Mouse (Mus musculus) neural tube, embryonic 11.5 days (tissue): ENCODE data around the gene Usp5. TPM values are rescaled to one million over a fixed set of nuclear protein-coding genes. Genes with fewer than 3 reads are reported as not detected.

Experiments used
- ATAC-seq: fragments of 200-750 bp; cut with Nextera tagmentation; 2 replicates; pipeline ENCODE4 v1.8.0; 2017; ENCODE audit warnings: moderate number of reproducible peaks, mild to moderate bottlenecking, moderate TSS enrichment, moderate library complexity; ENCODE audit not compliant: insufficient read depth, low FRiP score, low TSS enrichment
- DNase-seq: peaks from one replicate; pipeline ENCODE4 v3.0.0-alpha.2; 2015; ENCODE audit warnings: low spot score
- H3K27ac ChIP-seq: fragments of 300-500 bp; sonication (generic); 2 replicates; pipeline ENCODE4 v1.5.1; 2014; ENCODE audit warnings: low read depth, mild to moderate bottlenecking, low read length
- H3K27me3 ChIP-seq: fragments of 300-500 bp; sonication (generic); 2 replicates; pipeline ENCODE4 v1.6.1; 2014; ENCODE audit warnings: mild to moderate bottlenecking, low read length, mixed read lengths; ENCODE audit not compliant: control insufficient read depth, insufficient read depth
- H3K36me3 ChIP-seq: fragments of 300-500 bp; sonication (generic); 2 replicates; pipeline ENCODE4 v1.6.1; 2014; ENCODE audit warnings: mild to moderate bottlenecking, low read length, moderate library complexity, mixed read lengths; ENCODE audit not compliant: control insufficient read depth, insufficient read depth
- H3K4me1 ChIP-seq: fragments of 300-500 bp; sonication (generic); 2 replicates; pipeline ENCODE4 v1.6.1; 2014; ENCODE audit warnings: low read length, mixed read lengths; ENCODE audit not compliant: control insufficient read depth, insufficient read depth
- H3K4me2 ChIP-seq: fragments of 300-500 bp; sonication (generic); 2 replicates; pipeline ENCODE4 v1.6.1; 2014; ENCODE audit warnings: low read depth, mild to moderate bottlenecking, moderate library complexity
- H3K4me3 ChIP-seq: fragments of 300-500 bp; sonication (generic); 2 replicates; pipeline ENCODE4 v1.5.1; 2014; ENCODE audit warnings: low read depth, low read length
- H3K9ac ChIP-seq: fragments of 300-500 bp; sonication (generic); 2 replicates; pipeline ENCODE4 v1.6.1; 2014; ENCODE audit warnings: mild to moderate bottlenecking, low read length
- H3K9me3 ChIP-seq: fragments of 300-500 bp; sonication (generic); 2 replicates; pipeline ENCODE4 v1.6.1; 2016; ENCODE audit warnings: low read length; ENCODE audit not compliant: control insufficient read depth
- WGBS: fragments of 180-500 bp; shearing (Covaris S2); extraction: QIAGEN DNeasy Blood & Tissue Kit; methylation state at CpG from one replicate; pipeline ENCODE4 v1.1.7; 2014; 5-methylcytosine and 5-hydroxymethylcytosine counted together
- polyA plus RNA-seq: library from polyadenylated mRNA; unstranded; fragments of >200 nt; fragmentation: Nextera tagmentation; extraction: Ambion mirVana; gene quantifications from 2 replicates; pipeline ENCODE4 v1.2.1, GENCODE M21; 2014

Usp5 gene
- polyA plus RNA-seq, 1 experiment from 2014 or later = 174 TPM

GRCm38 (mm10) chr6:124861266-124861665 lies 32.0 kb upstream of the Usp5 start:
- 83% methylated on average over 19 of the region's 19 CpGs for WGBS
- ATAC-seq (no peak), DNase-seq (no peak)
- no peaks in the 10 kb centered on the region for H3K36me3 ChIP-seq
- H3K9ac ChIP-seq = no peak overlapping the region
- no peaks in the 10 kb centered on the region for H3K27me3 ChIP-seq
- peaks cover 25% of the 10 kb centered on the region for H3K4me1 ChIP-seq
- H3K4me2 ChIP-seq = no peak overlapping the region
- H3K27ac ChIP-seq = no peak overlapping the region
- no peak overlapping the region for H3K4me3 ChIP-seq
- H3K9me3 ChIP-seq = no peaks in the 10 kb centered on the region

- H3K9me3 ChIP-seq = no peaks in the 10 kb centered on the region
- no peak overlapping the region for H3K27ac ChIP-seq
- ATAC-seq = no peak
- H3K4me1 ChIP-seq = peaks cover 25% of the 10 kb centered on the region
- no peak for DNase-seq
- 90% methylated on average over 9 of the region's 9 CpGs for WGBS
- H3K4me2 ChIP-seq = no peak overlapping the region
- no peak overlapping the region for H3K4me3 ChIP-seq
- no peaks in the 10 kb centered on the region for H3K27me3 ChIP-seq
- no peak overlapping the region for H3K9ac ChIP-seq
- no peaks in the 10 kb centered on the region for H3K36me3 ChIP-seq
Measured at GRCm38 (mm10) chr6:124860511-124860910, 31.2 kb upstream of the Usp5 start.

GRCm38 (mm10) chr6:124859725-124860124 lies 30.4 kb upstream of the Usp5 start:
- Histone ChIP-seq H3K9me3 (no peaks in the 10 kb centered on the region), H3K36me3 (no peaks in the 10 kb centered on the region), H3K27me3 (no peaks in the 10 kb centered on the region), H3K4me3 (no peak overlapping the region), H3K27ac (0 out of 2 replicates have a peak overlapping the region, but pooled peaks have one; percentile 20), H3K9ac (peak overlapping the region; percentile 32), H3K4me1 (peaks cover 25% of the 10 kb centered on the region), H3K4me2 (no peak overlapping the region)
- WGBS = 8% methylated on average over 12 of the region's 12 CpGs
- ATAC-seq = peak; percentile 4; the same call in 1 of the 2 replicates
- peak; percentile 88 for DNase-seq

GRCm38 (mm10) chr6:124858561-124859318 lies 29.5 kb upstream of the Usp5 start:
- WGBS = 71% methylated on average over 28 of the region's 28 CpGs
- Histone ChIP-seq H3K27me3 (no peaks in the 10 kb centered on the region), H3K27ac (no peak overlapping the region), H3K4me1 (peaks cover 25% of the 10 kb centered on the region), H3K9ac (no peak overlapping the region), H3K36me3 (no peaks in the 10 kb centered on the region; the same call in 1 of the 2 replicates), H3K9me3 (no peaks in the 10 kb centered on the region), H3K4me2 (no peak overlapping the region; the same call in 1 of the 2 replicates), H3K4me3 (no peak overlapping the region)
- ATAC-seq = no peak
- no peak for DNase-seq

GRCm38 (mm10) chr6:124857840-124858530 lies 28.7 kb upstream of the Usp5 start:
- 23% methylated on average over 26 of the region's 26 CpGs for WGBS
- H3K9ac ChIP-seq = peak overlapping the region; percentile 96
- peak overlapping the region; percentile 78 for H3K4me3 ChIP-seq
- no peaks in the 10 kb centered on the region for H3K27me3 ChIP-seq
- peak overlapping the region; percentile 75 for H3K4me2 ChIP-seq
- ATAC-seq (no peak), DNase-seq (no peak)
- peaks cover 21% of the 10 kb centered on the region for H3K4me1 ChIP-seq
- no peaks in the 10 kb centered on the region; the same call in 1 of the 2 replicates for H3K36me3 ChIP-seq
- no peaks in the 10 kb centered on the region for H3K9me3 ChIP-seq
- peak overlapping the region; percentile 95; the same call in 1 of the 2 replicates for H3K27ac ChIP-seq

- Histone ChIP-seq H3K9me3 (no peaks in the 10 kb centered on the region), H3K36me3 (no peaks in the 10 kb centered on the region; the same call in 1 of the 2 replicates), H3K27me3 (no peaks in the 10 kb centered on the region), H3K9ac (peak within 1 kb of the TSS; percentile 96), H3K4me3 (peak within 1 kb of the TSS; percentile 78), H3K4me2 (peak within 1 kb of the TSS; percentile 75), H3K4me1 (peaks cover 16% of the 10 kb centered on the region), H3K27ac (peak within 1 kb of the TSS; percentile 95)
- WGBS = under 1% methylated on average over 58 of the region's 86 CpGs
- peak; percentile 87 for ATAC-seq
- DNase-seq = peak; percentile 88
Measured at GRCm38 (mm10) chr6:124856916-124857839, 27.9 kb upstream of the Usp5 start, which contains the start of gene P3h3. Gene P3h3 (minus strand): TSS chr6:124857752.

GRCm38 (mm10) chr6:124856321-124856720 lies 27.0 kb upstream of the Usp5 start:
- ATAC-seq = 0 out of 2 replicates have a peak, but pooled peaks have one; percentile 28

GRCm38 (mm10) chr6:124854647-124855046 lies 25.4 kb upstream of the Usp5 start:
- H3K4me2 ChIP-seq = no peak overlapping the region
- no peak overlapping the region for H3K9ac ChIP-seq
- ATAC-seq = no peak
- H3K4me1 ChIP-seq = peaks cover 9% of the 10 kb centered on the region
- H3K4me3 ChIP-seq = no peak overlapping the region
- no peaks in the 10 kb centered on the region for H3K27me3 ChIP-seq
- no peak for DNase-seq
- 77% methylated on average over 12 of the region's 12 CpGs for WGBS
- no peaks in the 10 kb centered on the region; the same call in 1 of the 2 replicates for H3K36me3 ChIP-seq
- H3K9me3 ChIP-seq = no peaks in the 10 kb centered on the region
- H3K27ac ChIP-seq = no peak overlapping the region

More at GRCm38 (mm10) chr6:124856321-124856720, 27.0 kb upstream of the Usp5 start:
- DNase-seq = peak; percentile 68
- peak overlapping the region; percentile 75 for H3K4me2 ChIP-seq
- peak overlapping the region; percentile 78 for H3K4me3 ChIP-seq
- peak overlapping the region; percentile 95; the same call in 1 of the 2 replicates for H3K27ac ChIP-seq
- no peaks in the 10 kb centered on the region for H3K27me3 ChIP-seq
- no peaks in the 10 kb centered on the region for H3K9me3 ChIP-seq
- H3K9ac ChIP-seq = peak overlapping the region; percentile 35; the same call in 1 of the 2 replicates
- WGBS = 8% methylated on average over 14 of the region's 14 CpGs
- no peaks in the 10 kb centered on the region; the same call in 1 of the 2 replicates for H3K36me3 ChIP-seq
- peaks cover 10% of the 10 kb centered on the region for H3K4me1 ChIP-seq
